Mouse (Mus musculus) megakaryocyte, embryonic 14.5 days (primary cell): ENCODE measurements around the gene Gabre.

Experiments
- FLI1 ChIP-seq: IDR thresholded peaks from 2 replicates; pipeline ENCODE4 v1.6.1; 2012; ENCODE audit warnings: low read length, inconsistent platforms, mixed read lengths
- GATA1 ChIP-seq: IDR thresholded peaks from 3 replicates; pipeline ENCODE4 v1.6.1; 2012; ENCODE audit warnings: mixed read lengths, low read length, inconsistent platforms, borderline replicate concordance

DNA sequence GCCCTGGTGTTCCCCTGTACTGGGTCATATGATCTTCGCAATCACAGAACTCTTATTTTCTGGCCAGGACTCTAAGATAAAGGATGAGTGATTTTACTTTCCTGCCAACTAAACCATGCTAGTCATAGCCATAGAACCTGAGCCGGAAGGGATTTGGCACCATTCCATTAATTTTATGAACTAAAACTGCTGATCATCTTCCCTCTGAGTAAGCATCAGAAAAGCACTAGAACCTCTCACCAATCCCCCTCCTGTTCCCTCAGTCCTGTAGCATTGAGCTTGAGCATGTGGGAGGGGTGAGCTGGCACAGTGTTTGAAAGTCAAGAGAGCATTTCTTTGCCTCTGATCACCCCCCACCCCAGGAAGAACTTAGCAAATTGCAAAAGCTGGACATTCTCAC lies 23.2 kb upstream of the Gabre start:
- TF ChIP-seq GATA1 = no peak
- TF ChIP-seq FLI1 = no peak
